Mouse (Mus musculus) bone marrow macrophage, adult 2 months (primary cell): ENCODE data around the gene Tbxas1. TPM values are rescaled to one million over a fixed set of nuclear protein-coding genes. Genes with fewer than 3 reads are reported as not detected.

Experiments
- H3K27ac ChIP-seq: 2 replicates; pipeline ENCODE4 v1.5.1; 2012; ENCODE audit warnings: low read depth, low read length; ENCODE audit not compliant: insufficient read depth
- H3K4me1 ChIP-seq: 2 replicates; pipeline ENCODE4 v1.6.1; 2012; ENCODE audit warnings: low read length; ENCODE audit not compliant: control insufficient read depth, insufficient read depth
- H3K4me3 ChIP-seq: 2 replicates; pipeline ENCODE4 v1.5.1; 2012; ENCODE audit warnings: mild to moderate bottlenecking, low read length, moderate library complexity; ENCODE audit not compliant: insufficient read depth
- CTCF ChIP-seq: IDR thresholded peaks from 2 replicates; pipeline ENCODE4 v1.5.1; 2012; ENCODE audit warnings: low read depth, mild to moderate bottlenecking, low read length, moderate library complexity
- POLR2A ChIP-seq: IDR thresholded peaks from 2 replicates; pipeline ENCODE4 v1.6.1; 2012; ENCODE audit warnings: mild to moderate bottlenecking, low read depth, low read length, borderline replicate concordance
- polyA plus RNA-seq: library from polyadenylated mRNA; stranded (reverse); fragments of >200 nt; gene quantifications from 2 replicates; pipeline ENCODE4 v1.2.4, GENCODE M21; 2012; ENCODE audit not compliant: missing spikeins, insufficient read depth, insufficient read length

Tbxas1 gene
- polyA plus RNA-seq, 1 experiment: 115 TPM

DNA sequence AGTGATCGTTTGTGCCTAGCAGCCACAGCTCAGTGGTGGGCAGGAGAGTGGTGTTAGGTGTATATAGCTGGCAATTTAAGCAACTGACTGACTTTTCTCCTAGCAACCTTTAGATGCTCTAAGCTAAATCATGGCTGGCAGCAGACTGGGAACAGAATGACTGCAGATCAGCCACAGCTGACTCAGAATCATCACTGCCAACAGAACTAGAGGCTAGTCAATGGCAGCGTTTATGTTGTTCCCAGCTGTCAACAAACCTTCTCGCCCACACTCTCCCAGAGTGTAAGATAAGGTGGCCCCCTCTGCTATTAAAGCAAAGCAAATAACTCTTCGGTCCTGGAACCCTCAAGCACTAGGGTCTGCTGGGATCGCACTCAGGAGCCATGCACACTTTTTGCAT lies 144.0 kb downstream of the Tbxas1 start:
- no peaks in the 10 kb centered on the region for H3K4me1 ChIP-seq
- no peak overlapping the region for H3K4me3 ChIP-seq
- no peak overlapping the region for H3K27ac ChIP-seq
- TF ChIP-seq POLR2A (no peak), CTCF (no peak)

DNA sequence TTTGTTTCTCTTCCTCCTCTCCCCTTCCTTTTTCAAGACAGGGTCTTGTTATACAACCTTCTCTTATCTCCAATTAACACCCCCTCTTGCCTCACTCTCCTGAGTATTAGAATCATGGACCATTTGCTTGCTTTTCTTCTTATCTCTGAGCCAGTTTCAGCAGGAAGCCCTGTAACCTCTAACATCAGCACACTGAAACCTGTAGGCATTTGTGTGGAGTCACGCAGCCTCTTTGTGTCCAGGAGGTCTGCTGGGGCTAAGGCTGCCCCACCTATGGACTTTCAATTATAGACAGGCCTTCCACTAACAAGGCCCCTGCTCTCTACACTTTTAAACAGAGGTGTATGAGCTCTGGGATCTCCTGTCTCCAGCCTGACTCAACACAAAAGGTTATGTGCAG lies 146.7 kb downstream of the Tbxas1 start:
- Histone ChIP-seq H3K27ac (no peak overlapping the region), H3K4me1 (no peaks in the 10 kb centered on the region), H3K4me3 (no peak overlapping the region)
- no peak for TF ChIP-seq POLR2A
- TF ChIP-seq CTCF: no peak

DNA sequence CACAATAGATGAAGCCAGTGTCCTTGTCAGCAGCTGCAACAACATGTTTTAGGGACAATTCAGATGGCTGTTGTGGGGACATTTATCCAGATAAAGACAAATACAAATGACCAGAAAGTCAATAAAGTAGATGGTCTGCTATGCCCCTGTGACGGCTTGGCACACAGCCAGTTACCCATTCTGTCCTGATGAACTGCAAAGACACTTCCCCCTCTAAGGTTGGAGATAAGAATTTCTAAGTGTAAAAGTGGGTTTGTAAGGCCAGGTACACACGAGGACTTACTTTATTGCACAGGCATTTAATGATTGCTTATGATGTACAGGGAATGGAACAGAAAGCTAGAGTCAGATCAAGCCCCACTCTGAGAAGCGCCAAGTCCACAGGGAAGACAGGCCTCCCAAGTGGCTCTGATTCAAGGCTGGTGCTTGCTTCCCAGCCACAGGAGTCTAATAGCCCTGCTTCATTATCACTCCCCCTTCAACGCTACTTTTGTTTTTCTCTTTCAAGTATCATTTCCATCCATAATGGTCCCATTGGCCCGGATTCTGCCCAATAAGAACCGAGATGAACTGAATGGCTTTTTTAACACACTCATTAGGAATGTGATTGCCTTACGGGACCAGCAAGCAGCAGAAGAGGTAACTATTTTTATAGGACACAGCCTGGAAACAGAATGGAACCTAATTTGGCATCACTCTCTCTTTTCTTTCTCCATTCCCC lies 147.4 kb downstream of the Tbxas1 start:
- TF ChIP-seq POLR2A: no peak
- TF ChIP-seq CTCF: no peak
- Histone ChIP-seq H3K4me1 (no peaks in the 10 kb centered on the region), H3K27ac (no peak overlapping the region), H3K4me3 (no peak overlapping the region)

DNA sequence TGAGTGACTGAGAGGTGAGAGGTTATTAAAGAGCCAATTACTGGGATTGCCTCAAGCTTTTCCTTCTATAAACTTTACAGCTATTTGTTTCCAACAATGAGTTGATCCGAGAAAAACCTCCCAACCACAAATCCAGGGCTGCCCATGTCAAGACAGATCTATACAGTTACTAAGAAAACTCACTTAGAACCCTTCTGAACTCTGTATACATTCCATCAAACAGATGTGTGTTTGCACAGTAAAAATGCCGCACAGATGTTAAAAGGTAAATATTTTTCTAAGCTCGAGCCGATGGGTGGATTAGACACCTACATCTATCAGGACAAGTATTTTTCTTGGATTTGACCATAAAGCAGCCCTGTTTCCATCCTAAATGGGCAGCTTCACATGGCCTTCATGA lies 149.4 kb downstream of the Tbxas1 start:
- TF ChIP-seq POLR2A: no peak
- Histone ChIP-seq H3K27ac (no peak overlapping the region), H3K4me3 (no peak overlapping the region), H3K4me1 (no peaks in the 10 kb centered on the region)

DNA sequence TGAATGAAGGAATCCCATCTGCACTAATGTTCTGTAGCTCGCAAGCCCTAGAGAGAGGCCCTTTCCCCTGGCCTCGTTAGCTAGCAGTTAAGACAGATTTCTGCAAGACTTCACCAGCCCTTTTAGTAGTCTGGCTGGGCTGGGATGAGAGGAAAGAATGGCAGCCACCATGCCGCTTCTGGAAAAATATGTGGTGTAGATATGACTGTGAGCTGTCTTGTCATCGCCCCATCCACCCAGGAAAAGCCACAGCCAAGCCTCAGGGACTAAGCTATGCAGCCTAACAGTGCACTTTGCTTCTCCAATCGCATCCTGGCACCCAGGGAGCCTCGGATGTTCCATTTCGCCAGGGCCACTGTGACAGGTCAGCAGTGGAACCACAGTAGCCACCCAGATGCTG lies 149.8 kb downstream of the Tbxas1 start:
- TF ChIP-seq CTCF (no peak), POLR2A (no peak)
- Histone ChIP-seq H3K4me1 (no peaks in the 10 kb centered on the region), H3K4me3 (no peak overlapping the region), H3K27ac (no peak overlapping the region)

DNA sequence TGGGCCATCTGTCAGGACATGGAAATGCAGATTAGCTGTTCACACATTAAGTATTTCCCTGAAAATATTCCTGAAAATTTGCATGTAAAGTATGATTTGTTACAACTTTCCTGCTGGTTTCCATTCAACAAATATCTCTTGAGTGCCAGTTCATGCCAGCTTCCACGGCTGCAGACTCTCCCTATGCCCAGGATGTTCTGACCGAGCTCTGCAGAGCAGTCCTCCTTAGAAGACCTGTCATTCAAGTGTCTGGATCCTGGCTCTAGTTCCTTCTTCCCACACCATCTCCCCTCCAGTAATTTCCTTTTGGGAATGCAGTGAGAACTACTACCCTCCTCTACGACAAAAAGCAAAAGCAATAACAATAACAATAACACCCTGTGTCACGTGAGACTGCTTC lies 155.5 kb downstream of the Tbxas1 start:
- TF ChIP-seq POLR2A: no peak
- no peak for TF ChIP-seq CTCF
- Histone ChIP-seq H3K4me1 (peaks cover 3% of the 10 kb centered on the region; the same call in 1 of the 2 replicates), H3K4me3 (no peak overlapping the region), H3K27ac (no peak overlapping the region)

DNA sequence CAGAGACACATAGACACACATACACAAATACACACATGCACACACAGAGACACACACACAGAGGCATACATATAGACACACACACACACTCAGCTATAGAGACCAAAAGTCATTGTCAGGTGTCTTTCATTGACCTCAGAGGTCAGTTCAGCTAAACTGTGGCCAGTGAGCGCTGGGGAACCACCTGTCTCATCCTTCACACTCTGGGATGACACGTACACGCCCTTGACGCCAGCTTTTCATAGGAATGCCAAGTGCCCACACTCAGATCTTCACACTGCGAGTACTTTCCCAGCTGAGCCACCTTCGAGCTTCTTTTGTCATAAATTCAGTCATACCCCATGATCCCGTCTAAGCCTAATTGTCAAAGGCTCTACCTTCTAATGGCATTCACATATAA lies 158.5 kb downstream of the Tbxas1 start:
- no peak overlapping the region for H3K4me3 ChIP-seq
- no peak overlapping the region for H3K27ac ChIP-seq
- peaks cover 3% of the 10 kb centered on the region; the same call in 1 of the 2 replicates for H3K4me1 ChIP-seq
- no peak for TF ChIP-seq CTCF

DNA sequence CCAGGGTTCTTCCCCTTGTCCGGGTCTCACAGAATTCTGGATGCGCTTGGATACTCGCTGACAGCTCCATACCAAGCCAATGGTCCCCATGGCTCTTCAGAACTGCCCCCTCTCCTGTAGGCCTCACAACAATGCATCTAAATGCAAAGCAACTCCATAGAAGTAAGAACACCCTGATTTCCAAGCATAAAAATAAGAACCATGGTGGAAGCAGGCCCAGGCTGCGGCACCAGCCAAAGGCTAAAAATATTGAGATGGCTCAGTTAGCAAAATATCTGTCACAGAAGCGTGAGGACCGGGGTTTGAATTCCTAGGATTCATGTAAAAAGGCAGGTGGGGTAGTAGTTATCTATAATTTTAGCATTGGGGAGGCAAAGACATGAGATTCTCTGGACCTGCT lies 159.8 kb downstream of the Tbxas1 start:
- Histone ChIP-seq H3K27ac (no peak overlapping the region), H3K4me3 (no peak overlapping the region), H3K4me1 (peaks cover 3% of the 10 kb centered on the region; the same call in 1 of the 2 replicates)
- TF ChIP-seq POLR2A: no peak
- no peak for TF ChIP-seq CTCF

DNA sequence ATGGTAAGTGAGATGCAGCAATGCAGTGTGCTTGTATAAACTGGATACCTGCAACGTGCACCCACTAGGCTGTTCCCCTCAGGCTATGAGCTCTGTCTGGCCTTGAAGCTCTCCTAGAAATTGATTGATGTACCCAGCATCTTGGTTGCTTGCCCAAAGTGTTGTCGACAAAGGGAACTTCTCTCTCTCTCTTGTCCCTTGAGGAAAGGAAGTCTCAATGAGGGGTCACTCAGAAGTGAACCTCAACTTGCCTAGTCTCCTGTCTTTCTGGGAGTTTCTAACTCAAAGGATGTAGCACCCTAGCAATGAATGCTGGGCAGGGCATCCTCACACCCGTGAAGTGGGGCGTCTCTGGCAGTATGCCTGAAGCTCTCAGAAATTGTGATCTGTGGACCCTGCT lies 161.0 kb downstream of the Tbxas1 start:
- no peak overlapping the region for H3K27ac ChIP-seq
- TF ChIP-seq CTCF (no peak), POLR2A (no peak)
- H3K4me3 ChIP-seq: no peak overlapping the region
- H3K4me1 ChIP-seq: peaks cover 3% of the 10 kb centered on the region; the same call in 1 of the 2 replicates

DNA sequence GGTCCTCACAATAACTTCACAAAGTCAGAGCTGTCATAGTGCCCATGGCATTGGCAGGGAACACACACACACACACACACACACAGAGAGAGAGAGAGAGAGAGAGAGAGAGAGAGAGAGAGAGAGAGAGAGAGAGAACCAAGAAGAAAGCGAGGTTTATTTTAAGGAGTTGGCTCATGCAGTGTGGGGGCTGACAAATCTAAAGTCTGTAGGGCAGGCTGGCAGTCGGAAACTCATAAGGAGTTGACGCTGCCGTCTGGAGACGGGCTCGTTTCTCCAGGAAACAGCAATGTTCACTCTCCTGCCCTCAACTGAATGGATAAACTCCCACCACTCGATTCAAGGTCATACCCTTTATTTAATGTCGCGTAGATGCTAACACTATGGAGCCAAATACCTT lies 165.2 kb downstream of the Tbxas1 start:
- no peak overlapping the region for H3K27ac ChIP-seq
- no peaks in the 10 kb centered on the region for H3K4me1 ChIP-seq
- no peak for TF ChIP-seq CTCF
- TF ChIP-seq POLR2A: no peak
- H3K4me3 ChIP-seq: no peak overlapping the region

DNA sequence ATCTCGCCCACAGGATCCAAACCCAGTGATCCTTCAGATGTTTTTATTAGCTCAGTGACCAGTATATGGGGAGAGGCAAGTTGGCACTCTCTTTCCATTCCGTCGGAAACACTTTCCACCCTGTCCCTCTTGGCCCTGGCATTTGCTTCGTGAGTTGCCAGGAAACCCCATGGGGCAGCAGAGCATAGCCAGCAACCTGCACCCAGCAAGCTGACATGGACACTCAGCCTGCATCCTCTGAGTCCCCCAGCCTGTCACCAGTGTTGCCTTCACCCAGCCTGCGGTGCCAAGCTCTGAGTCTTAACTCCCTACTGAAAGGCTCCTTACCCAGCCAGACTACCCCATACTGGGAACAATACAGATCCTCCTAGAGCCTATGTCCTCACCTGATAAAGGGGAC lies 173.9 kb downstream of the Tbxas1 start:
- Histone ChIP-seq H3K4me1 (no peaks in the 10 kb centered on the region), H3K27ac (no peak overlapping the region), H3K4me3 (no peak overlapping the region)
- no peak for TF ChIP-seq POLR2A
- no peak for TF ChIP-seq CTCF
